Mouse (Mus musculus) lung, embryonic 16.5 days (tissue): ENCODE results near the gene 5031439G07Rik. TPM values are rescaled to one million over a fixed set of nuclear protein-coding genes. Genes with fewer than 3 reads are reported as not detected.
"Not testable (repeated sequence)": the region's sequence is repeated elsewhere in the genome, so short reads cannot be mapped to it uniquely, and the experiment has no call there.

ENCODE experiments used
- ATAC-seq: fragments of 200-750 bp; cut with Nextera tagmentation; 2 replicates; pipeline ENCODE4 v1.8.0; 2017; ENCODE audit warnings: low read depth, mild to moderate bottlenecking, moderate library complexity
- H3K27ac ChIP-seq: fragments of 300-500 bp; sonication (generic); 2 replicates; pipeline ENCODE4 v1.5.1; 2014; ENCODE audit warnings: mild to moderate bottlenecking, control low read depth, low read length
- H3K27me3 ChIP-seq: fragments of 300-500 bp; sonication (generic); 2 replicates; pipeline ENCODE4 v1.6.1; 2014; ENCODE audit warnings: low read depth, low read length, mixed read lengths; ENCODE audit not compliant: control insufficient read depth, insufficient read depth
- H3K36me3 ChIP-seq: fragments of 300-500 bp; sonication (generic); 2 replicates; pipeline ENCODE4 v1.6.1; 2014; ENCODE audit warnings: low read length; ENCODE audit not compliant: control insufficient read depth, insufficient read depth
- H3K4me1 ChIP-seq: fragments of 300-500 bp; sonication (generic); replicated peaks from 2 replicates; pipeline ENCODE4 v1.6.1; 2014; ENCODE audit warnings: low read length, mixed read lengths; ENCODE audit not compliant: control insufficient read depth, insufficient read depth
- H3K4me2 ChIP-seq: fragments of 300-500 bp; sonication (generic); 2 replicates; pipeline ENCODE4 v1.6.1; 2014; ENCODE audit warnings: low read depth, low read length, control low read depth
- H3K4me3 ChIP-seq: fragments of 300-500 bp; sonication (generic); 2 replicates; pipeline ENCODE4 v1.5.1; 2014; ENCODE audit warnings: mild to moderate bottlenecking, low read length, control low read depth
- H3K9ac ChIP-seq: fragments of 300-500 bp; sonication (generic); 2 replicates; pipeline ENCODE4 v1.6.1; 2014; ENCODE audit warnings: low read length, control low read depth
- H3K9me3 ChIP-seq: fragments of 300-500 bp; sonication (generic); 2 replicates; pipeline ENCODE4 v1.6.1; 2016; ENCODE audit warnings: low read length; ENCODE audit not compliant: control insufficient read depth
- WGBS: fragments of 180-500 bp; shearing (Covaris S2); extraction: QIAGEN DNeasy Blood & Tissue Kit; methylation state at CpG from one replicate; pipeline ENCODE4 v1.1.7; 2014; 5-methylcytosine and 5-hydroxymethylcytosine counted together
- microRNA-seq: library from miRNA; unstranded; fragments of <30 nt; microRNA quantifications from one replicate; pipeline ENCODE4, GENCODE M21; 2016
- polyA plus RNA-seq: library from polyadenylated mRNA; unstranded; fragments of >200 nt; fragmentation: Nextera tagmentation; extraction: Ambion mirVana; gene quantifications from 2 replicates; pipeline ENCODE4 v1.2.1, GENCODE M21; 2015

The 5031439G07Rik gene
- polyA plus RNA-seq, 1 experiment from 2014 or later = 5.0 TPM

DNA sequence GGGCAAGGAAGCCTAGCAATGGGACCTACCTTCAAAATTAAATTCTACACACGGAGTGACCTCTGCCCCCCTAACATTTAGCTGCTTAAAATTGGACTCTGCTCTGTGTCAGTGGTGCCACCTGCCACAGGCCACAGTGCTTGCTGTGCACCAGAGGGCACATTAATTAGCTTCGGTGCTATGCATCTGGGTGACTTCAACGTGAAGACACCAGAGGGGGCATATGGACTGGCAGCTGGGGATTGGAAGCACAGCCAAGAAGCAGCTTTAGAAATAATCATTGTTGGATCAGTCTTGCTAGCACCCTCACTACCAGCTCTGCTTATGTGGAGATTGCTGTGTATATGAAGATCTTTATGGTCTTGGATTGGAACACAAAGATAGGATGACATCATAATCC, 75.2 kb downstream of the 5031439G07Rik start:
- H3K27me3 ChIP-seq = no peaks in the 10 kb centered on the region
- no peak overlapping the region for H3K4me3 ChIP-seq
- H3K9me3 ChIP-seq = no peaks in the 10 kb centered on the region
- no peaks in the 10 kb centered on the region for H3K4me1 ChIP-seq
- no peak overlapping the region for H3K27ac ChIP-seq
- no peak for ATAC-seq
- no peak overlapping the region for H3K4me2 ChIP-seq
- no peaks in the 10 kb centered on the region for H3K36me3 ChIP-seq
- WGBS = 79% methylated on average over 3 of the region's 3 CpGs
- no peak overlapping the region for H3K9ac ChIP-seq

DNA sequence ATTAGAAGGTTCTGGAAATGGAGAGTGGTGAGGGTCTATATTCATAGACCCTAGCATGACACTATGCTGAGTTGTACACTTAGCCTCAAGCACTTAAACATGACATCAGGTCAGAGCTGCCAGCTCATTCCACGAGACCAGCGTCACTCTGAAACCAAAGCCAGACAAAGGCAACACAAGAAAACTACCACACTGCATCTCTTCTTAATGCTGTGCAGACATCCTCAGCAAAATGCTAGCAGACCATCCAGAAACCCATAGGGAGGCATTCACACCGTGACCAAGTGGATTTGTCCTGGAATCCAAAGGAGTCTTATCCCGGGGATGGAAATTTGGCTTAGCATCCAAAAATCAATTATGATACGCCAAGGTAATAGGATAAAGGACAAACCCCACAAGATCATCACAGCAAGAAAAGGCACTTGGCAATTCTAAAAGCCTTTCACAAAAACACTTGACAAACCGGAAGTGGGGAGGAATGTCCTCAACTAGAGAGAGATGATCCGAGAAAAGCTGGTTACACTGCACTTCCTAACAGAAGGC, 84.4 kb downstream of the 5031439G07Rik start:
- WGBS = 72% methylated on average over 7 of the region's 7 CpGs
- no peak overlapping the region for H3K4me3 ChIP-seq
- no peaks in the 10 kb centered on the region for H3K27me3 ChIP-seq
- no peaks in the 10 kb centered on the region for H3K9me3 ChIP-seq
- H3K27ac ChIP-seq = no peak overlapping the region
- ATAC-seq = no peak
- H3K9ac ChIP-seq = no peak overlapping the region
- H3K4me2 ChIP-seq = no peak overlapping the region
- H3K4me1 ChIP-seq = no peaks in the 10 kb centered on the region
- H3K36me3 ChIP-seq = no peaks in the 10 kb centered on the region

DNA sequence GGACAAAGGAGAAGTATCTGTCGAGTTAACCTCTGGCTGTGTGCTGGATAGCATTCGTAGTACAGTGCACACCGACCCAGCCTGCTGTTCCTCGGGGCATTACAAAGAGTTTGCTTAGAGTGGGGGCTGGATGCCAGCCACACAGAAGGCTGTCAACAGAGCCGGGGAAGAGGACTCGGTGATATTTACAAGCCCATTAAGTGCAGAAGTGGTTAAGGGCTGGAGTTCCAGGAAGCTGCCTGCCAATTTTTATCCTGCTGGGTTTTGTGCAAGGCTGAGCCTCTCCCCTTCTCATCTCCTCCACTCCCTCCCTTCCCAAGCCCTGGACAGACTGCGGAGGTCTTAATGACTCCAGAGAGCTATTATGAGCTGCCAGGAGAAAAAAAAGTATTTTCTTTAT, 90.3 kb downstream of the 5031439G07Rik start:
- no peaks in the 10 kb centered on the region for H3K9me3 ChIP-seq
- ATAC-seq = peak; percentile 68
- H3K4me2 ChIP-seq = peak overlapping the region; percentile 20; the same call in 1 of the 2 replicates
- whole genome bisulfite sequencing = 14% methylated on average over 7 of the region's 7 CpGs
- H3K27me3 ChIP-seq = no peaks in the 10 kb centered on the region
- no peak overlapping the region for H3K27ac ChIP-seq
- no peak overlapping the region for H3K9ac ChIP-seq
- no peak overlapping the region for H3K4me3 ChIP-seq
- H3K36me3 ChIP-seq = no peaks in the 10 kb centered on the region
- peaks cover 6% of the 10 kb centered on the region for H3K4me1 ChIP-seq

DNA sequence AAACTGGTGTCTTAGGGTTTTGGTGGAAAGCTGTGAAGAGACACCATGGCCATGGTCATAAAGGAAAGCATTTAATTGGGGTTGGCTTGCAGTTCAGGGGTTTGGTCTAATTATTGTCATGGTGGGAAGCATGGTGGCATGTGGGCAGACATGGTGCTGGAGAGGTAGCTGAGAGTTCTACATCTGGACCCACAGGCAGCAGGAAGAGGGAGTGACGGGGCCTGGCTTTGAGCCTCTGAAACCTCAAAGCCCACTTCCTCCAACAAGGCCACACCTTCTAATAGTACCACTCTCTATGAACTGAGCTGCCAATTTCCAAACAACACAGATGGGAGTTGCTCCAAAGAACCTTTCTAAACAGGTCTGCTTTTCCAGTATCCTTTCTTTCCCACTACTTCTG, 91.7 kb downstream of the 5031439G07Rik start:
- H3K27me3 ChIP-seq = no peaks in the 10 kb centered on the region
- H3K9me3 ChIP-seq = no peaks in the 10 kb centered on the region
- H3K4me3 ChIP-seq = no peak overlapping the region
- ATAC-seq = no peak
- H3K36me3 ChIP-seq = no peaks in the 10 kb centered on the region
- WGBS = 77% methylated on average over 1 of the region's 1 CpGs
- H3K27ac ChIP-seq = no peak overlapping the region
- no peak overlapping the region for H3K4me2 ChIP-seq
- H3K4me1 ChIP-seq = peaks cover 6% of the 10 kb centered on the region
- H3K9ac ChIP-seq = no peak overlapping the region

DNA sequence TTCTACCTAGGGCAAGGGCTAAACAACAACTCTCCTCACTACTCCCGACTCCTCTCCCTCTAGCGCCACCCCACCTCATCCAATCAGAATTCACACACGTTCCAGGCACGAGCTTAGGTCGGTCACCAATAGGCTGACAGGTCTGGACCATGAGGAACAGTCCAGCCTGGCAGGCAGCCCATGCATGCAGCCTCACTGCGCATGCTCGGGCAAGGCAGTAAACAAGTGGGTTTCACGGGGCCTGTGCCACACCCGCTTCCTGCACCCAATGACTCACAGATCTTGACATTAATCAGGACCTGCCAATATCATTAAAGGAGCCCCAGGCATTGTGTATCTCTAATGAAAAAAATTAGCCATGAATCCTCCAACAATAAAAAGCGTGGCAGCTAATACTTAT, 92.1 kb downstream of the 5031439G07Rik start:
- ATAC-seq, H3K36me3 ChIP-seq, H3K9me3 ChIP-seq, H3K27me3 ChIP-seq, H3K27ac ChIP-seq, H3K4me3 ChIP-seq, H3K4me1 ChIP-seq, H3K4me2 ChIP-seq, H3K9ac ChIP-seq: not testable (repeated sequence)
- WGBS = 58% methylated on average over 10 of the region's 10 CpGs

Small RNA genes within 50 kb of the gene (microRNA-seq; reads per million reads assigned to microRNA genes)
- gene Mir1249 = 18.2 reads per million, percentile 33 among the genes with 10 or more reads in this experiment

Other genes starting within 250 kb of the 5031439G07Rik start
- 0.11 and 0.55 TPM in 2 replicates for gene Phf21b, start 132.5 kb downstream of the 5031439G07Rik start, polyA plus RNA-seq
- gene Gm29666, start 68.5 kb downstream of the 5031439G07Rik start, polyA plus RNA-seq = 0.40 and 0.50 TPM in 2 replicates
- 32.7 and 37.9 TPM in 2 replicates for gene Nup50, start 65.1 kb downstream of the 5031439G07Rik start, polyA plus RNA-seq
- 13.3 and 18.3 TPM in 2 replicates for gene Upk3a, start 28.6 kb upstream of the 5031439G07Rik start, polyA plus RNA-seq
- gene Fam118a, start 40.4 kb upstream of the 5031439G07Rik start, polyA plus RNA-seq = 31.9 and 34.1 TPM in 2 replicates
- 0.10 and 0.16 TPM in 2 replicates for gene Smc1b, start 143.4 kb upstream of the 5031439G07Rik start, polyA plus RNA-seq
- gene Ribc2, start 143.5 kb upstream of the 5031439G07Rik start, polyA plus RNA-seq = 0.77 and 1.4 TPM in 2 replicates
- gene Fbln1, start 217.4 kb upstream of the 5031439G07Rik start, polyA plus RNA-seq = 214 and 237 TPM in 2 replicates